9 mouse cellular contexts compared by ENCODE assay signal in the genomic region with DNA sequence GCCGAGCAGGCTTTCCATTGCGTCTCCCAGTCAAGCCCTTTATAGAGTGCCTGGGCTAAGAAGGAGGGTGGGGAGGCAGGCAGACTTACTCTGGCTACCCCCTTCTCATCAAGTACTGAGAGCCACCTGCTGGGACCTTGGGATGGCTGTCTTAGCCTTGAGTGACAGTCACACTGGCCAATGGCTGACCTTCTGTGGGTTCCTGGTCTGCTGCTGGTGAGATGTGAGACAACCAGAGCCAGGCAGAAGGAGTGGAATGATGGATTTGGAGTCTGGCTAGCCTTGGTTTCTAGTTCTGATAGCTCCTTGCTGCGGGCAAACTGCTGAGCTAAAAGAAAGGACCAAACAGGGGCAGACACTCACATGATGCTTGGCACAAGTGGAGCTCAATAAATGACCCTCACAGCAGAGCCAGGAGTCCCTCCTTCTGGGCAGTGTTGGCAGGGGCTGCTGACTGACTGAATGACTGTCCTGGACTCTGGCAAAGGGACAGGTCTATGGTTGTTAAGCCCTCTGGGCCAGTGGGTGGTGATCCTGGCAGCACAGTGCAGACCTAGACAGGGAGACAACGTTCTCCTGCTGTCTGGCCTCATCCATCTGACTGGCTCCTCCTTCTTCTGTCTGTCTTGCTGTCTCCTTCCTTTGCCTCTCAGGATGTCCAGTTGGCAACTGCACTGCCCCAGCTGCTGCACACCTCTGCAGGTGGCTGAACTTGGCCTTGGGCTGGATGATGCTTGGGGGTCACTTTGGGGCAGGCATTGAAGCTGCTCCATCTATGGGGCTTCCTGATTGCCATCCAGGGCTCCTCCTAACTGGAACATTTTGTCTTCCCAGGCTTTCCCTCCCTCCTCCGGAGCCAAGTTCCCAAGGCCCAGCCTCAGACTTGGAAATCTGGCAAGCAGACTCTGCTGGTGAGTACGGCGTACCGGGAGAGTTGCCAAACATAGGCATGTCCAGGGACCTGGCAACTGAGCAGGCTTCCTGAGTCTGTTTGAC. TPM values are rescaled to one million over a fixed set of nuclear protein-coding genes. Genes with fewer than 3 reads are reported as not detected.
DNase-seq lines count a peak whose midpoint lies in the region; ATAC-seq and TF ChIP-seq lines count a peak whose summit lies in the region.
"Had no signal": no experiment of that assay in that cellular context is flagged by ENCODE, and none has a peak within 500 bp of the region (broad histone marks: within the 10 kb centered on the region; RNA-seq: fewer than 3 reads in every experiment).

No protein-coding gene starts in this region.

- no peak for TF ChIP-seq CTCF in liver, postnatal 0 days (IDR thresholded peaks at IDR 0.05; ENCODE audit: low read depth)

- DNase-seq in 3T3-L1 (ENCODE audit: low read depth, low spot score), result peak; percentile 48
- peak; percentile 70 for DNase-seq in cerebellum, adult 8-10 months
- DNase-seq in heart, postnatal 10 days, result peak; percentile 78 to 82
- DNase-seq in left cerebral cortex, postnatal 14 days (ENCODE audit: low spot score in 2 of 2), result peak; percentile 66 to 77
- DNase-seq in thymus, adult 18-20 months, result no peak
- no peak for DNase-seq in liver, postnatal 0 days

- H3K9me3 ChIP-seq in forebrain, embryonic 15.5 days, result no peaks in the 10 kb centered on the region
- no peaks in the 10 kb centered on the region for H3K9me3 ChIP-seq in forebrain, embryonic 12.5 days
- no peaks in the 10 kb centered on the region for H3K9me3 ChIP-seq in liver, postnatal 0 days (ENCODE audit: low read length)

- intact Hi-C loops in heart, postnatal 10 days (cut with DNase I), result no loop called here
- intact Hi-C loops in left cerebral cortex, postnatal 14 days (cut with DNase I), result no loop called here

- no peak for TF ChIP-seq EP300 in liver, postnatal 0 days (IDR thresholded peaks at IDR 0.05; ENCODE audit: low read depth)

- no peak overlapping the region for H3K9ac ChIP-seq in forebrain, embryonic 15.5 days (replicated peaks)
- H3K9ac ChIP-seq in forebrain, embryonic 12.5 days, result no peak overlapping the region
- H3K9ac ChIP-seq in liver, postnatal 0 days (replicated peaks), result no peak overlapping the region

- no peaks in the 10 kb centered on the region for H3K27me3 ChIP-seq in forebrain, embryonic 15.5 days
- no peaks in the 10 kb centered on the region; the same call in 1 of the 2 replicates for H3K27me3 ChIP-seq in forebrain, embryonic 12.5 days
- H3K27me3 ChIP-seq in liver, postnatal 0 days (ENCODE audit: insufficient read depth, low read length), result no peaks in the 10 kb centered on the region

- H3K36me3 ChIP-seq in forebrain, embryonic 15.5 days, result no peaks in the 10 kb centered on the region
- no peaks in the 10 kb centered on the region for H3K36me3 ChIP-seq in forebrain, embryonic 12.5 days (replicated peaks)
- no peaks in the 10 kb centered on the region for H3K36me3 ChIP-seq in liver, postnatal 0 days (replicated peaks; ENCODE audit: insufficient read depth, low read length)

- no peak overlapping the region for H3K4me3 ChIP-seq in forebrain, embryonic 15.5 days
- H3K4me3 ChIP-seq in forebrain, embryonic 12.5 days (replicated peaks), result no peak overlapping the region
- no peak overlapping the region for H3K4me3 ChIP-seq in liver, postnatal 0 days (ENCODE audit: low read depth, low read length)

- 0 out of 2 replicates have a peak, but pooled peaks cover 5% of the 10 kb centered on the region for H3K4me1 ChIP-seq in forebrain, embryonic 15.5 days
- peaks cover 7% of the 10 kb centered on the region for H3K4me1 ChIP-seq in forebrain, embryonic 12.5 days
- H3K4me1 ChIP-seq in liver, postnatal 0 days (ENCODE audit: insufficient read depth), result no peaks in the 10 kb centered on the region

- WGBS in forebrain, embryonic 15.5 days, result 65% methylated on average over 8 of the region's 8 CpGs
- WGBS in forebrain, embryonic 12.5 days, result 87% methylated on average over 8 of the region's 8 CpGs
- WGBS in liver, postnatal 0 days (ENCODE audit: insufficient replicate concordance), result 72% methylated on average over 8 of the region's 8 CpGs

- H3K27ac ChIP-seq in forebrain, embryonic 15.5 days (replicated peaks), result no peak overlapping the region
- H3K27ac ChIP-seq in forebrain, embryonic 12.5 days, result no peak overlapping the region
- H3K27ac ChIP-seq in liver, postnatal 0 days (ENCODE audit: low read depth), result no peak overlapping the region

- H3K4me2 ChIP-seq in forebrain, embryonic 15.5 days (replicated peaks), result no peak overlapping the region
- no peak overlapping the region for H3K4me2 ChIP-seq in forebrain, embryonic 12.5 days
- no peak overlapping the region for H3K4me2 ChIP-seq in liver, postnatal 0 days (ENCODE audit: low read depth, low read length)

- 0 out of 2 replicates have a peak, but pooled peaks have one; percentile 9 for ATAC-seq in forebrain, embryonic 15.5 days (replicated peaks)
- no peak for ATAC-seq in forebrain, embryonic 12.5 days (ENCODE audit: low FRiP score)
- no peak for ATAC-seq in liver, postnatal 0 days

RNA-seq across cellular contexts. Expression of gene Trim29, which starts 21.1 kb away (rescaled TPM):
- polyA plus RNA-seq in forebrain, embryonic 15.5 days (2015; fragmentation: Nextera tagmentation; extraction: Ambion mirVana), result 0.06 TPM in 1 of 2 replicates, not detected in the other
- 0.65 and 0.67 TPM in 2 replicates for polyA plus RNA-seq in forebrain, embryonic 12.5 days (2016; fragmentation: Nextera tagmentation; extraction: Ambion mirVana)
- total RNA-seq in heart, postnatal 10 days (2021), result under 1 TPM; 0.12 to 0.17 TPM
- total RNA-seq in left cerebral cortex, postnatal 14 days (2021), result under 1 TPM; 0.22 to 0.23 TPM
- polyA plus RNA-seq in liver, postnatal 0 days (2015; fragmentation: Nextera tagmentation; extraction: Ambion mirVana), result 0.04 TPM in 1 of 2 replicates, not detected in the other
- polyA plus RNA-seq: neural tube, embryonic 14.5 days had no signal

Comparison
In these comparisons a context has a peak if more than half of its experiments do, and no peak if none do; other contexts are left out.
1. DNase-seq: peak in 3T3-L1 (single experiment), cerebellum, adult 8-10 months (single experiment), heart, postnatal 10 days (2 of 2) and left cerebral cortex, postnatal 14 days (2 of 2); none in thymus, adult 18-20 months (0 of 2) and liver, postnatal 0 days (single experiment).